Mouse (Mus musculus) heart, postnatal 25 days (tissue): ENCODE measurements around the gene Mtnr1b. TPM values are rescaled to one million over a fixed set of nuclear protein-coding genes. Genes with fewer than 3 reads are reported as not detected.
A peak's percentile ranks its signal among the peaks of the same experiment; 100 is the strongest.
"Not testable (repeated sequence)": the region's sequence is repeated elsewhere in the genome, so short reads cannot be mapped to it uniquely, and the experiment has no call there.

Experiments
- DNase-seq: peaks from one replicate; pipeline ENCODE4 v3.0.0; 2022; ENCODE audit warnings: low spot score
- intact Hi-C: fragments of 180-260 bp; cut with DNase I; formaldehyde crosslinking; loops from one replicate; pipeline ENCODE4 v1.15.1; 2025
- total RNA-seq, 2 experiments: library from RNA; stranded (reverse); gene quantifications; 2 replicates each; pipeline ENCODE4 v1.2.3; 2021

The Mtnr1b gene
- total RNA-seq, result not detected

DNA sequence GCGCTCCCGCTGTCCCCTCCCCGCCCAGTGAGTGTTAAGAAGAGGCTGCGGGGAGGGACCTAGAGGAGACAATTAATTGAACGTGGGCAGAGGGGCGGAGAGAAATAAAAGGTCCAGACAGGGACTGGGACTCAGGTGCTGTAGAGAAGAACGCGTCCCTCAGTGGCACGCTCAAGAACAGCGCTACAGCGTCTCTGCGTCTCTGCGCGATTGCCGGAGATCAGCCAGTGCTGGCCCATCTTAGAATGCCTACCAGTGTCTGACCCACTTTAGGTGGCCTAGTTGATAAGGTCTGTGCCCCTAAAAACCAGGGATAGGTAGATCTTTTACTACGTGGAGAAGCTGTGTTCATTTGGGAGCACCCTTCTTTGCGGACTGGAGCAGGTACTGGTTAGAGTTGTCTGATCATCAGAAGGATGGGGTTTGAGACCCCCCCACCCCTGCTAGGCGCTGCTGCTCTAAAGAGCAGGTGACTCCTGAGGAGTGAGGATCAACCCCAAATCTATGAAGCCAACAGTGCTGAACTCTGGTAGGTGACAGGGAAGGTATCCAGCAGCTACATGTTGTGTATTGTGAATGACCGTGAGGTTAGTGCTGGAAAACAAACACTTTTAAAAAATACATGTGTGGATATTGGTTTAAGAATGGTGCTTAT lies at the start of gene Mtnr1b:
Gene Mtnr1b, minus strand, starts transcription at position 51 of the 655 bp plus-strand sequence.
- no peak for DNase-seq
- intact Hi-C loops, result no loop called here

DNA sequence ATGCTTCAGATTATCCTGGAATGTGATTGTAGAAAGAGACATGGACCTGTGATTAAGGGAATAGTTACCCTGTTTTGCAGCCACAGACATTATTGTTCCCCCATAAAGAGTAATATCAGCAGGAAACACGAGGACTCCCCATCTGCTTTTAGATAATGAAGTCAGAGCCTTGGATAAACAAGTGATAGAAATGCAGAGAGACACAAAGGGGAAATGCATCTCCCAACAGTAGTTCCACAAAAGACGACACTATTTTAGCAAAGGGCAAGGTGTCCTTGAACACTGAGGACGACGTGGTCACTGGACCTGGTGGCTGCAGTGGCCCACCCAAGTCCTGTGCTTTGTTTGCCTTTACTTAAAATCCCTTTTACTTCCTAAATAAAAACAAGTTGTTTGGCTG lies 45.9 kb upstream of the Mtnr1b start:
- DNase-seq, result no peak
- intact Hi-C loops, result no loop called here

DNA sequence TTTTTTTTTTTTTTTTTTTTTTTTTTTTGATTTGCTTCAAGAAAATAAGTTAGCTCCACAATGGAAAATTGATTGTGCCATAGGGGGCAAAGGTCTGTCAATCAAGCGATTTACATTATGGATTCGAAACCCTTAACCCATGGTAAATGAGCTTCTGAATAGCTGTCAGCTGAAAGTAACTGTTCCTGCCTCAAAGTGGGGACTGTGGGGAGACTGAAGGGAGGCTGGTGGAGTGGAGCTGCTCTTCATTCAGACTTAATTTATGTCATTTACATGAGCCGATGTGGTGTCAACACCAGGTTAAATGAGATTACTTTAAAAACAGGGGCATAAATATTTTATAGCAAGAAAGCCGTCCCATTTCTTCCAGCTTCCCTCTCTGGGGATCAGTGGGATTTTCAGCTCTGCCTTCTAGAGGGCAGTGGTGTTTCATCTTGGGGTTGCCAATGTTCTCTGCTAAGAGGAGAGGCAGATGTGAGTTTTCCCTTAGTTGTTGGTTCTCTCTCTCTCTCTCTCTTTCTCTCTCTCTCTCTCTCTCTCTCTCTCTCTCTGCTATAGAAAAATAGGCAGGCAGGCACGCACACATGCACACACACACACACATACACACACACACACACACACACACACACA lies 45.1 kb upstream of the Mtnr1b start:
- DNase-seq, result no peak
- intact Hi-C loops, result no loop called here

DNA sequence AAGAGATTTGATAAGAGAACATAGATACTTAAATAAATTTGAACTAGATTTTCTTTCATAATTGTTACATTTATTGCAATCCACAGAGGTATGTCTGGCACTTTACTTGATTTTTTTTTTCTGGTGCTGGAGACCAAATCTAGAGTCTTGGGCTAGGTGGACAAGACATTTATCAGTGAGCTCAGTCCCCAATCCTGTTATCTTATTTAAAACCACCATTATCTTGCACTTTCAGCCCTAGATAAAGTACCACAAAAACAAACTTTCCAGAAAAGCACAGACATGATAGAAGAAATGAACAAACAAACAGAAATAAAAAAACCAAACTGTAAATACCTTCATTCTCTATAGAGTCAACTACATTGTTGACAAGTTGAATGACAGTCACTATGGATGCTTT lies 42.2 kb upstream of the Mtnr1b start:
- no peak for DNase-seq
- intact Hi-C loops, result no loop called here

DNA sequence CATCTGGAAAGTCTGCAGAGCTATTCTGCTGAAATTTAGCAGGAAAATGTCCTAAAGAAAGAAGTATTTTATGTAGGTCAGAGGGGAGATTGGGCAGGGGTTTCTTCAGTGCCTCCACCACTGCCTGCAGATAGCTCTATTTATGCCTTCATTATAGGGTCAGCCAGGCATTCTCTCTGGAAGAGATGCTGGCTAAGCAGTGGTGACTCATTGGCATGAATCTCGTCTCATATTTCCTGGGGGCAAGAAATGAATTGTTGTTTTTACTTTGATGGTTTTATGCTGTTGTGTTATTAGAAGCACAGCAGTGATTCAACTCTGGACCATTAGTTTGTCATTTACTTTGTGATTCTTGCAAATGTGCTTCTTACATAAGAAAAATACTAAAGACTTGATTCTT lies 38.4 kb upstream of the Mtnr1b start:
- intact Hi-C loops, result no loop called here
- DNase-seq, result no peak

DNA sequence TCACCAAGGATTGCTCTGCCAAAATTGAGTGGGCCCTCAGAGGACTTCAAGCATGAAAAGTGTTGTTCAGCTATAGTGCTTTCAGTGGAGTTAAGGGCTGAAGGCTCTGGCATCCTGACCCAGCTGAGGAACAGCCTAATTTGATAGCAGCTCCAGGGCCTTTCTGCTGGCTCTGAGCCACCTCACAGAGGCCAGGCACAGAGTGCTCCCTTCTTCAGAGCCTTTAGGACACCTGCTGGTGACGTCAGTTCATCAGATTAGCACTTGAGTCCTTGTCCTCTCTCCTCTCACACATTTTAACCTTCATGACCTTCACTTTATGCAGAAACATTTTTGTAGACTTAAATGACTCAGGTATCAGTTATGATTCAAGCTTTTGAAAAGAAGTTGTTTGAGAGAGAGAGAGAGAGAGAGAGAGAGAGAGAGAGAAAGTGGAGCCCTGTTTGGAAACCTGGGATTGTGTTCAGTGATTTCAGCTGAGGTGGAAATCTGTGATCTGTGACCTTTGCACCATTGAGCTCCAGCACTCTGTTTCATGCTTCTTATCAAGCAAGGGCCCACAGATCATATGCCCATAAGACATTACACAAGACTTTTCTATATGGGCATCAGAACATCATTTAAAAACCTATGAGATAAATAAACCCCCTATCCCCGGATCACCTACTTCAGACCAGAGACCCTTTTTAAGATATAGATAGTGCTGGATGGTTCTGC lies 35.2 kb upstream of the Mtnr1b start:
- no peak for DNase-seq
- intact Hi-C loops, result no loop called here

DNA sequence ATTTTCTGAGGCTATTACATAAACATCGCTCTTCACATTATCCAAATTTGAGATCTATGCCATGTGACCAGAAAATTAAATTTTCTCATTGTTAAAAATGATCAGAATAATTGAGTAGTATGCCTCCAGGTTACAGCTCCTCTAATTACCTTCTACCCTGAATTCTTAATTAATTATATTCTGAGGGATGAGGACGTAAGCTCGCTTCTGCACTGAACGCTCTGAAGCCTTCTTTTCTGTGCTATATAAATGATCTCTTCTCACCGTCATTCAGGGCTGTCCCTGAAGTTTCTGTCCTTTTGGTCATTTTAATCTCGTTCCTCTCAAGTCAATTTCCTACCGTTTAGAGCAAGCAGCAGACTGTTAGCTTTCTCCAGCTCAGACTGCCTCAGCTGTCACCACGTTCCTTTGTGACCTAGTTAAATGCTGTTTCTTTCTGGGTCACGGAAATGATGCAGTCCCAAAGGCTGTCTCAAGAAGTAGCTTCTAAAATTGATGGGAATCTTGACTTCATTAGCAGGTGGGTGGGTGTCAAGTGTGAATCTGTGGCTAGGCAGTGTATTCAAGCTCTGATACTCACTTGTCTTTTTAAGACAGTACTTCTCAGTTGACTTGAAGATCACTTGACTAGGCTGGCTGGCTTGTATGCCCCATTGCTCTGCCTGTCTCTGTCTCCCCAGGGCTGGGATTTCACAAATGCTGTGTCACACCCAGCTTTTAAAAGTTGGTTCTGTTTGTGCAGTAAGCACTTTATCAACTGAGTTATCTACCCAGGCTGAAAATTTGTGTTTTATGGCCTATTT lies 29.8 kb upstream of the Mtnr1b start:
- DNase-seq, result no peak
- intact Hi-C loops, result no loop called here

DNA sequence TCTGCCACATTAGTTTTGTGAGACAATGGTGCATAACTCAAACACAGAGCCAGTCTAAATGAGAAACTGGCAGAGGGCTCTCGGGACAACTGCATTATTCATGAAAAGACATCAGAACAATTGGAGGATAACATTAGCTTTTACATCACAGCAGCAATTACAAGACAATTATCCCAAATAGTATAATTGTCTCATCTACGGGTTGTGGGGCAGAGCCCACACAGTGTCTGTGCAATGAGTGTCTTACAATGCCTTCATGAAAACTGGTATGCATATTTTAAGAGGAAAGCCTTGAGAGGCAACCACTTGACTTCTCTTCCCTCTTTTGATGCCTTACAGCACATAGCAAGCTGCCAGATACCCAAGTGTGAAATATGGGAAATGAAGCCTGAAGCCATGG lies 23.8 kb upstream of the Mtnr1b start:
- DNase-seq, result no peak

DNA sequence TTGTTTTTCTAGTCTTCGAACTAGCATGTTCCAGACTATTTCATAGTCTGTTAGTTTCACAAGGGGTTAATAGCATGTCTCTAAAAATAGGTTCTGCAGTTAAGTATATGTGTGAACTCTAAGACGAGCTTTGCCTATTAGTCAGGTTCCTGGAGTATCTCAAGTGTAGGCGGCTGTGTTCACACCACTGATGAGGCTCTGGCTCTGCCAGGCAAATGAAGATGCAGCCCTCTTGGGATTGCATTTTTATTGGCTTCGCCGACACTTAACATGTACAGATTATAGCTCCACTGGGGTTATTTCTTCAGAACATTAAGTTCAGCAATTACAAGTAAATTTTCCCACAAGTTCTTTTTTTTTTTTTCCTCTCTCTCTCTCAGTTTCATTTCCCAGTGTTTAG lies 12.4 kb upstream of the Mtnr1b start:
- no peak for DNase-seq
- intact Hi-C loops, result no loop called here

More for the DNA sequence above, 23.8 kb upstream of the Mtnr1b start:
- intact Hi-C loops, result no loop called here

DNA sequence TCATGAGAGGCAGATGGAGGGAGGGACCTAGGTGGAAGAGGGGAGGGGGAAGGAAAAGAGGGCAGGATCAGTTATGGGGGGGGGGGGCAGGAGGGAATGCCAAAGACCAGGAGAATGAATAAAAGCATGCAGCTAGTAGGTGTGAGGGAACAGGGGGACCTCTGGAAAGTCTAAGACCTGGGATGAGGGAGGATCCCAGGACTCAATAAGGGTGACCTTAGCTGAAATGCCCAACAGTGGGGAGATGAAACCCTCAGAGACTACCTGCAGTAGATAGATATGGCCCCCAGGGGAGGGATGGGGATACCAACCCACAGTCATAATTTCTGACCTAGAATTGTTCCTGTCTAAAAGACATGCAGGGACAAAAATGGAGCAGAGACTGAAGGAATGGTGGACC lies 6.4 kb upstream of the Mtnr1b start:
- DNase-seq, result no peak
- intact Hi-C loops, result loop anchor here (1.0 to 5.0 kb wide), 3 partner anchors 128 to 388 kb away; partner anchors contain the start of gene Smco4

DNA sequence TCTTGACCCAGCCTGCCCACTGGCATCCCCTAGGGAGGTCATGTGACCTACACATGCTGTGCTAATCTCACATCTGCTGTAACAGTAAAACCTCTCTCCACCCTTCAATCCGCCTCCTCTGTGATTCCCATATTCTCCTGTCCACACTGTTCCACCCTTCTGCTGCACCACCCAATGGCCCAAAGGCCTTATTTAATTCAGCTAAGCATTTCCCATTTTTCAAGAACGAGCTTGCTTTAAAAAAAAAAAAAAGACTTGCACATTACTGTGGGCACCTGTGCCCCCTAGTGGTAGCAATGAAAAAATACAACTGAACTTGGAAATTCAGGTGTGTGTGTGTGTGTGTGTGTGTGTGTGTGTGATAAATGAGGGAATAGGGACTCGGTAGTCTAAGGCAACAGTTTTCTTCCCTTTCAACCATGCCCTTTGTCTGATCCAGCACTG lies 5.8 kb upstream of the Mtnr1b start:
- no peak for DNase-seq
- intact Hi-C loops, result loop anchor here (1.0 to 5.0 kb wide), 3 partner anchors 128 to 388 kb away; partner anchors contain the start of gene Smco4

DNA sequence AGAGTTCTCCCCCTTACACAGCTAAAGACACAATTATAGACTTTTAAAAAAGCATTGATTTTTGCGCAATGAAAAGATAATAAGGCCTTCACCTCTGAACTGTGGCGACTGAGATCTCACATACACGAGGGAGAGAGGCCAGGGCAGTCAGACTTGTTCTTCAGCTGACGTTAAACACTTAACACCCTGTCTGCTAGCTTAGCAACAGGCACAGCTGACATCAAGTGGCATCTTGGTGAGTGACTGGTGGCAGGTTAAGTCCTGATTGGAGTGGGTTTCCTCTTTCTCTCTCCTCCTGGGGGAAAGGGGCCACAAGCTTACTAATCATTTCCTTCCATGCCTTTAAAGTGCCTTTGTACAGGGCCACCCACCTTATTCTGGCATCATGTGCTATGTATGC lies 4.3 kb downstream of the Mtnr1b start:
- intact Hi-C loops, result no loop called here
- DNase-seq, result no peak

DNA sequence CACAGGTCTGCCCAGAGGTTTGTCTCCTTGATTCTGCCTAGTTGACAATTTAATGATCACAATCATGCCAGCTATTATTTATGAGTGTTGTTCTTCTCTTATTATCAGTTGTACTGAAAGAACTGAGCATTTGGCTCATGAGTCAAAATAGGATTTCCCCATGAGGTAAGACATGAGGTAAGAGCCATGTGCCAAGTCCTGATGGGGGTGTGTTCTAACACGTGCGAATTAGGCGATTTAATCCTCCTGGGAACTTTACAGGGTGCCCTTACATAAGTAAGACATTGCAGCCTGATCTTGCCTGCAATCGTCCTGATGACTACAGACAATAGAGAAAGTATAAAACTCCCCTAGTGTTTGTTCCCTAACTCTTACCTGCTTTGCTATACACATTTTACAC lies 4.9 kb downstream of the Mtnr1b start:
- intact Hi-C loops, result no loop called here
- no peak for DNase-seq

DNA sequence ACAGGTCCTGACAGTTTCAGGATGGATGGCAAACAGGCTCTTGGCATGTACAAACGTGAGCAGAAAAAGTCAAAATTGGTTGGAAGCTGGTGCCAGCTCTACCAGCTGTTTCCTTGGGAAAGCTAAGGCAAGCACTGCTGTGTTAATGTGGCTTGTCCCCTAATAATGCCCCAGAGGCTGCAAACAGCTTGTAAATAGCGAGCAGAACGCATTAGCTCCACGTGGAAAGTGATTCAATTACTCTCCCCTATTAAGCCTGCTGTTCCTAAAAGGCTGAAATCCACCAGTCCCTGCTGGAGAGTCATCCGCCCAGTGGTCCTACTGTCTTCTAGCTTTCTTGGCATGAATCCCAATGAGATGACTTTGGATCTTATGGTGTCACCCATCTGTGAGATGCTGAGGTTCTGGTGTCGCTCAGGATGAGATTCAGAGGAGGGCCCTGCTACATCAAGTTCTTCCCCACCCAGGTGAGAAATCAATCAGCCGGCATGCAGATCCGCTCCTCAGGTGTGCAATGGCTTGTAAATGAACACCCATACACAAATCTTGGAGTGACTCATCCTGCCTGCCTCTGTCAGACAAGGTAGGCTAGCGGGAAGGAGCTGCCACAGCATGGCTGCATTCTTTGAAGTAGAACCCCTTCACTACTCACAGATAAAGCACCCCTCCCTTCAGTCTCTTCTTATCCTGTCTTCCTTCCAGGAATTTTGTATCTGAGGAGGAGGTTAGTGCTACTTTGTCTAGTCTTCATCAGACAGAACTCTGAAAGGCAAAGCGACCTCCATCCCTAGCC lies 7.9 kb downstream of the Mtnr1b start:
- intact Hi-C loops, result no loop called here
- DNase-seq, result no peak

DNA sequence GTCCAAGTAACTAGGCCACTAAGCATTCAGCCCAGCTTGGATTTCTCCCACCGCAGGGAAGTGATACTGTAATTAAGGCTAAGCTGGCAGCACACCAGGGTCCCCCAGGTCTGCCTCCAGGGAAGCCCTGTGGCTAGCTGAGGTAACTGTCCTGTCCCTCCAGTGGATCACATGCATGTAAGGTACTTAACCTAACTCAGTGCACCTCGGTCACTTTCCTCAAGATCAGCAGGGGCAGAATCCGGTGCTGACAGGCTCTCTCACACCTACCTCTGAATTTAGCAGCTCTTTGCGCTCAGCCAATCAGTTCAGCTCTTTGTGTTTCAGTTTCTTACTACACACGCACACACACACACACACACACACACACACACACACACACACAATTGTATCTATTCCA lies 13.0 kb downstream of the Mtnr1b start:
- DNase-seq, result no peak
- intact Hi-C loops, result no loop called here

DNA sequence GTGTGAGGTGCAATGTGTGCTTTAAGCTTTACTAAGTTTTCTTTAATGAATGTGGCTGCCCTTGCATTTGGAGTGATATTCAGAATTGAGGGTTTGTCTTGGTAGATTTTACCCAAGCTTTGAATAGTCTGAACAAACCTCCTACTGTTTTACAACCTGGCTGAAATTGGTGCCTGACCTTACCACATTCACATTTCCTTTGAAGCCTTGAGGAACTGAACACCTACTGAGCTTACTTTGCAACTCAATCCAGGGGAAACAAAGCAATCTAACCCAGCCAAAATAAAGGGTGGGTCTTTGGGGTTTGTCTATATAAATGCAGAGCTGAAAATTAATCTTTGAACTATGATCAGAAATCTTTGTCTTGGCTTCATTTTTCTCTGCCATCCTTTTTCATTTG lies 23.6 kb downstream of the Mtnr1b start:
- DNase-seq, result no peak
- intact Hi-C loops, result no loop called here

DNA sequence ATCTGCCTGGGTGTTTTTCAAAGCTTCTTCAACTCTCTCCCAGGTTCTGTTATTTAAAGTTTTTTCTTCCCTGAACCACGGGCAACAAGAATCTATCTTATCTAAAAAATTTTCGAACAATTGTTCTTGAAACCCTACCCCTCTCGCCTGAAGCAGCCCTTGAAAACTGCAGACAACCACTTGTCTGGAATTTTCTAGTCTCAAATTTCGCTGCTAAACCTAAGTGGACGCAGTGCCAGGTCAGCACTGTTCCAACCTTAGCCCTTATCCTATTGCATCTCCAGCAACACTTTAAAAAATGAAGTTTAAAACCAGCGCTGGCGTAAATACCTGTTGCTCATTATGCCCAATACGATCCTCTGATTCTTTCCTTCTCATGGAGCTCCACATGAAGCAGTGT lies 29.0 kb downstream of the Mtnr1b start:
- no peak for DNase-seq
- intact Hi-C loops, result no loop called here

DNA sequence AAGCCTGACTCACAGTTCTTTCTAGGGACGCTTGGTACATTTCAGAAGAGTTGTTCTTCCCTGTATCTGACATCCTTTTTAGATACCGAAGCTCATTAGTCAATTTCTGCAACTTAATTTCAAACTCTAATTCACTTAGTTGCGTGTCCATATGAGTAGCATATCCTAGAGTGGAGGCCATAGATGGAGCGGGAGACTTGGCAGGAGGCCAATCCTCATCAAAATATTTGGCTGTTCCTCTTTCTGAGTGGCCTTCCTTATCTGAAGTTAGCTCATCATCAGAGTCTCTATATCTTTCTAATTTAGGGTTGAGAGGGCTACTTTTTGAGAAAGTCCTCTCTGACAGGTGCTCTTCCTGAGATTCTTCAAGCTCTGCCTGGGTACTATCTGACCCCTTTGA lies 29.4 kb downstream of the Mtnr1b start:
- DNase-seq, intact Hi-C loops: not testable (repeated sequence)

DNA sequence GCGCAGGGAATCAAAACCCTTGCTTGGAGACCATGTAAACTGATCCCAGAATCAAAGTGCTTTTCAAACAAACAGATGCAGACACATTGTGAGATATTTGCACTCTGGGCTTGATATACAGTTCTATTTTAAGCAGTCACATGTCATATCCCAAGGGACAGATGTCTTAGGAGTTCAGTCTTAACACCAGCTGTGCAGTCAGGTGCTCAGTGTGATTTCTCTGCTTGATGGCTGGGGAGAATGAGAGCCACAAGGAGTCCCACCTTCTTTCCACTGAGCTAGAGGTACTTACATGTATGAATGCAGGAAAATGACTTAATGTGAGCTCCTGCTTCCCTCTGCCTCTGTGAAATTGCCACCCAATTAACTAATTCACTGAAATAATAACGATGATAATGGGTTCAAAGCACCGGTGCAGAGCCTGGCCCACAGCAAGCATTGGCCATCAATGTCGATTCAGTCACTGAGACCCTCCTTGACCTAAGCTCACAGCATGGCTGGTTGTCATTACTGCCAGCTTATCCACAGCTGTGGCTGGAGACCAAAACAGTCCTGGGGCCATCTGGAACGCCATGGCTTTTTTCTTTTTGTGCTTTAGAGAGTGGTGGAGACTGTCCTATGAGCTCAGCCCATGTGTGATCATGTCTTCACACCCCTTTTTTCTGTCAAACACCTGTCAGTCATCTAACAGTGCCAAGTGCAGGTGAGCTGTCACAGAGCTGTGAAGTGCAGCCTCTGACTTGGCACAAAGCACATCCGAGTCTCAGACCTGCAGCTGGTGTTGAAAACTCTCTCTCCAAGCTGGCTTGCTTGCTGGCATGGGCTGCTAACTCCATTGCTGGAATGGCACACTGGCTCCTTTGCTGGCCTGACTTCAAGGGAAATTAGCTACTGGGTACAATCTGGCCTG lies 61.1 kb downstream of the Mtnr1b start:
- intact Hi-C loops, result no loop called here
- peak; percentile 13 for DNase-seq
